Mouse (Mus musculus): ENCODE results near the gene 4930512M02Rik. TPM values are rescaled to one million over a fixed set of nuclear protein-coding genes. Genes with fewer than 3 reads are reported as not detected.

4930512M02Rik gene
- polyA plus RNA-seq, 1 experiment: not detected

GRCm38 (mm10) chr11:11656995-11657530, 29.4 kb upstream of the 4930512M02Rik start:
- TF ChIP-seq E2F4 (IDR thresholded peaks at IDR 0.05; ENCODE audit: insufficient read depth): no peak
- no peak for TF ChIP-seq MYOG (IDR thresholded peaks at IDR 0.05; ENCODE audit: control insufficient read depth in 1 of 3, insufficient read depth in 1 of 3, insufficient read length in 2 of 3, low read depth in 2 of 3)
- no peak for TF ChIP-seq TCF12 (IDR thresholded peaks at IDR 0.05; ENCODE audit: insufficient read depth, poor library complexity, severe bottlenecking)
- TF ChIP-seq TCF3 (IDR thresholded peaks at IDR 0.05; ENCODE audit: insufficient read length, low read depth): no peak
- no peak for TF ChIP-seq POLR2A (IDR thresholded peaks at IDR 0.05; ENCODE audit: insufficient read length, low read depth)
- no peak for TF ChIP-seq POLR2AphosphoS2 (IDR thresholded peaks at IDR 0.05; ENCODE audit: insufficient read length, low read depth)
- no peak for TF ChIP-seq CEBPB (IDR thresholded peaks at IDR 0.05; ENCODE audit: insufficient read depth, poor library complexity, severe bottlenecking)
- TF ChIP-seq MYOD1 (IDR thresholded peaks at IDR 0.05; ENCODE audit: control insufficient read depth in 1 of 3, insufficient read length in 2 of 3, low read depth in 2 of 3): no peak
- no peaks in the 10 kb centered on the region for H3K36me3 ChIP-seq (ENCODE audit: control insufficient read depth, insufficient read depth)
- H3K4me2 ChIP-seq (ENCODE audit: low read depth): peak overlapping the region; percentile 8

DNA sequence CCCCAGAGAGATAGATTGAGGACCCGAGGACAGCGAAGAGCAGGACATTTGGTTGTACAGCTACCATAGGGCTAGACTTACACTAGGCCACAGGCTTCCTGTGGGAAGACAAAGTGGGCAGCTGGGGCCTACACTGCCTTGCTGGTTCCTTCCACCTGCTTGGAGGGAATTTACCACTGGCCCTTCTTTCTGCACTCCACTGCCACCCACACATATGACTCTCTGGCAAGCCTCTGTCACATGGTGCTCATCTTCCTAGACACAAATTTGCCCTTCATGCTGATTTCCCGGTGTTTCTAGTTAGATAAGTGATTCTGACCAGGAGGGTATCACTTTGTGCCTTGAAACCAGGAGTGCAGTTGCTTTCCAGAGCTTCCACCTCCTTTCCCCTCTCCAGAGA, 28.8 kb upstream of the 4930512M02Rik start:
- Histone ChIP-seq H3ac (ENCODE audit: control insufficient read depth, insufficient read length) (no peak overlapping the region), H3K4me2 (ENCODE audit: low read depth) (no peak overlapping the region), H3K36me3 (ENCODE audit: control insufficient read depth, insufficient read depth) (no peaks in the 10 kb centered on the region), H3K4me3 (no peak overlapping the region), H3K27me3 (ENCODE audit: control insufficient read depth, insufficient read depth, insufficient read length) (no peaks in the 10 kb centered on the region), H3K79me2 (ENCODE audit: control insufficient read depth, insufficient read depth) (no peaks in the 10 kb centered on the region)
- no peak for TF ChIP-seq POLR2AphosphoS2 (IDR thresholded peaks at IDR 0.05; ENCODE audit: insufficient read length, low read depth)
- TF ChIP-seq CEBPB (IDR thresholded peaks at IDR 0.05; ENCODE audit: insufficient read depth, poor library complexity, severe bottlenecking): no peak
- peak in 1 of 3 experiments; percentile 53 for TF ChIP-seq MYOD1 (IDR thresholded peaks at IDR 0.05; ENCODE audit: control insufficient read depth in 1 of 3, insufficient read length in 2 of 3, low read depth in 2 of 3)
- no peak for TF ChIP-seq E2F4 (IDR thresholded peaks at IDR 0.05; ENCODE audit: insufficient read depth)
- peak in 1 of 3 experiments; percentile 12 for TF ChIP-seq MYOG (IDR thresholded peaks at IDR 0.05; ENCODE audit: control insufficient read depth in 1 of 3, insufficient read depth in 1 of 3, insufficient read length in 2 of 3, low read depth in 2 of 3)

More at GRCm38 (mm10) chr11:11656995-11657530, 29.4 kb upstream of the 4930512M02Rik start:
- H3K4me3 ChIP-seq: no peak overlapping the region
- no peaks in the 10 kb centered on the region for H3K79me2 ChIP-seq (ENCODE audit: control insufficient read depth, insufficient read depth)
- no peaks in the 10 kb centered on the region for H3K27me3 ChIP-seq (ENCODE audit: control insufficient read depth, insufficient read depth, insufficient read length)
- no peak overlapping the region for H3ac ChIP-seq (ENCODE audit: control insufficient read depth, insufficient read length)

DNA sequence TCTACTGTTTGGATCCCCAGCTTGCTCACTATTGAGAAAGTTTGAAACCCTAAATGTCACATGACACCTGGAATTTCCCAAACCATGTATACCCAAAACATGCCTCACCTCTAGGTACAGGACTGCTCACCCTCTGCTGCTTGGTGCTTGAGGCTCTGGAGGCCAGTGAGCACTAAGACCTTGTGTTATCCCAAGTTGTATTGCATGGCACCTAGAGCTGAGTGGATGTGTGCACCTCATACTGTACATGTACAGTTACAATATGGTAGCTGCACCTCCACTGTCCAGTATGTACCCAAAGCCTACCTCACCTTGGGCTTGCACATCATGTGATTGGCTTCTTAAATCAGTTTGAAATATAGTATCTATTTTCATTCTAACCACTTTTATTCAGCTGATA, 16.7 kb upstream of the 4930512M02Rik start:
- Histone ChIP-seq H3K36me3 (ENCODE audit: control insufficient read depth, insufficient read depth) (no peaks in the 10 kb centered on the region), H3ac (ENCODE audit: control insufficient read depth, insufficient read length) (no peak overlapping the region), H3K79me2 (ENCODE audit: control insufficient read depth, insufficient read depth) (no peaks in the 10 kb centered on the region), H3K4me3 (no peak overlapping the region), H3K27me3 (ENCODE audit: control insufficient read depth, insufficient read depth, insufficient read length) (no peaks in the 10 kb centered on the region), H3K4me2 (ENCODE audit: low read depth) (no peak overlapping the region)
- TF ChIP-seq MYOG (IDR thresholded peaks at IDR 0.05; ENCODE audit: control insufficient read depth in 1 of 3, insufficient read depth in 1 of 3, insufficient read length in 2 of 3, low read depth in 2 of 3) (no peak), CEBPB (IDR thresholded peaks at IDR 0.05; ENCODE audit: insufficient read depth, poor library complexity, severe bottlenecking) (no peak), POLR2A (IDR thresholded peaks at IDR 0.05; ENCODE audit: insufficient read length, low read depth) (no peak), TCF12 (IDR thresholded peaks at IDR 0.05; ENCODE audit: insufficient read depth, poor library complexity, severe bottlenecking) (no peak)

DNA sequence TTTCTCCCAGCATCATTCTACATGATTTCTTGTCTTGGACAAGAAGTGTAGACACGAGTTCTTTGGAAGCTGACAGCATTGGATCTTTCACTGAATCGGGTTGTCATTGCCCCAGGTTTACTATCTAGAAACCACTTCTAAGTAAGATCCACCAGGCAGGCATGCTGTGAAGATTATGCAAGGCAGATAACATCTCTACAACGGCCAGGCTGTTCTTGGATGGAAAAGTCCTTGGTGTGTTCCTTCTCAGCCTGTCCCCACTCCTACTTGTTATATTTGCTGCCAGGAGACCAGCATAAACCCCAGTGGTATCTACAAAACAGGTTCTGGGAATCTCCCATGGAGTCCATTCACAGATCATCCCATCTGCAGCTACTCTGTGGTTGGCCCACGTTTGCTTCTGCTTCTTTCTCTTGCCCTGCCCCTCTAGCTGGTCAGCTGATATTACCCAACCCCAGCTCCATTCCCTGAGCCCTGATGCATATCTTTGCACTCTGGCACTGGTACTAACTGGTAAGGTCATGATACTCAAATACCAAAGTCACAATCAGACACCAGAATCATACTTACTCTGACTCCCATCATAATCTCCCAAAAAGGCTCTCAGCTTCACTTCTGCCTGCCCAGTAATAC, 3.4 kb downstream of the 4930512M02Rik start:
- TF ChIP-seq TCF12 (IDR thresholded peaks at IDR 0.05; ENCODE audit: insufficient read depth, poor library complexity, severe bottlenecking): no peak
- TF ChIP-seq POLR2AphosphoS2 (IDR thresholded peaks at IDR 0.05; ENCODE audit: insufficient read length, low read depth): no peak
- no peak for TF ChIP-seq USF1 (IDR thresholded peaks at IDR 0.05; ENCODE audit: low read depth)
- no peak for TF ChIP-seq SRF (IDR thresholded peaks at IDR 0.05; ENCODE audit: control insufficient read depth, insufficient read length, low read depth)
- no peak for TF ChIP-seq POLR2A (IDR thresholded peaks at IDR 0.05; ENCODE audit: insufficient read length, low read depth)
- no peak for TF ChIP-seq CEBPB (IDR thresholded peaks at IDR 0.05; ENCODE audit: insufficient read depth, poor library complexity, severe bottlenecking)
- H3K4me3 ChIP-seq: no peak overlapping the region
- H3K79me2 ChIP-seq (ENCODE audit: control insufficient read depth, insufficient read depth): no peaks in the 10 kb centered on the region
- H3K36me3 ChIP-seq (ENCODE audit: control insufficient read depth, insufficient read depth): no peaks in the 10 kb centered on the region
- H3ac ChIP-seq (ENCODE audit: control insufficient read depth, insufficient read length): no peak overlapping the region
- H3K4me2 ChIP-seq (ENCODE audit: low read depth): no peak overlapping the region
- H3K27me3 ChIP-seq (ENCODE audit: control insufficient read depth, insufficient read depth, insufficient read length): no peaks in the 10 kb centered on the region

GRCm38 (mm10) chr11:11609243-11609642, 18.4 kb downstream of the 4930512M02Rik start:
- H3K4me2 ChIP-seq (ENCODE audit: low read depth): no peak overlapping the region
- H3K27me3 ChIP-seq (ENCODE audit: control insufficient read depth, insufficient read depth, insufficient read length): no peaks in the 10 kb centered on the region
- H3K36me3 ChIP-seq (ENCODE audit: control insufficient read depth, insufficient read depth): no peaks in the 10 kb centered on the region
- TF ChIP-seq SRF (IDR thresholded peaks at IDR 0.05; ENCODE audit: control insufficient read depth, insufficient read length, low read depth) (no peak), E2F4 (IDR thresholded peaks at IDR 0.05; ENCODE audit: insufficient read depth) (no peak), USF1 (IDR thresholded peaks at IDR 0.05; ENCODE audit: low read depth) (no peak), REST (IDR thresholded peaks at IDR 0.05; ENCODE audit: insufficient read depth, insufficient read length) (no peak), MYOG (IDR thresholded peaks at IDR 0.05; ENCODE audit: control insufficient read depth in 1 of 3, insufficient read depth in 1 of 3, insufficient read length in 2 of 3, low read depth in 2 of 3) (no peak), CEBPB (IDR thresholded peaks at IDR 0.05; ENCODE audit: insufficient read depth, poor library complexity, severe bottlenecking) (no peak), POLR2A (IDR thresholded peaks at IDR 0.05; ENCODE audit: insufficient read length, low read depth) (no peak), TCF3 (IDR thresholded peaks at IDR 0.05; ENCODE audit: insufficient read length, low read depth) (no peak), POLR2AphosphoS2 (IDR thresholded peaks at IDR 0.05; ENCODE audit: insufficient read length, low read depth) (no peak), TCF12 (IDR thresholded peaks at IDR 0.05; ENCODE audit: insufficient read depth, poor library complexity, severe bottlenecking) (no peak), MAX (IDR thresholded peaks at IDR 0.05; ENCODE audit: low read depth) (no peak), MYOD1 (IDR thresholded peaks at IDR 0.05; ENCODE audit: control insufficient read depth in 1 of 3, insufficient read length in 2 of 3, low read depth in 2 of 3) (no peak)
- H3ac ChIP-seq (ENCODE audit: control insufficient read depth, insufficient read length): no peak overlapping the region
- H3K79me2 ChIP-seq (ENCODE audit: control insufficient read depth, insufficient read depth): no peaks in the 10 kb centered on the region
- H3K4me3 ChIP-seq: no peak overlapping the region
